Mouse (Mus musculus) kidney, embryonic 14.5 days (tissue): Measurements from ENCODE around the gene Aar2. TPM values are rescaled to one million over a fixed set of nuclear protein-coding genes. Genes with fewer than 3 reads are reported as not detected.

ENCODE experiments used
- ATAC-seq: fragments of 200-750 bp; cut with Nextera tagmentation; 2 replicates; pipeline ENCODE4 v1.8.0; 2017; ENCODE audit warnings: moderate number of reproducible peaks, mild to moderate bottlenecking, moderate TSS enrichment, moderate library complexity; ENCODE audit not compliant: low FRiP score, low TSS enrichment
- H3K27ac ChIP-seq: fragments of 300-500 bp; sonication (generic); 2 replicates; pipeline ENCODE4 v1.5.1; 2014; ENCODE audit warnings: low read depth, mild to moderate bottlenecking, low read length, moderate library complexity, mixed read lengths
- H3K27me3 ChIP-seq: fragments of 300-500 bp; sonication (generic); 2 replicates; pipeline ENCODE4 v1.6.1; 2014; ENCODE audit warnings: mild to moderate bottlenecking, low read length; ENCODE audit not compliant: control insufficient read depth, insufficient read depth
- H3K36me3 ChIP-seq: fragments of 300-500 bp; sonication (generic); 2 replicates; pipeline ENCODE4 v1.6.1; 2014; ENCODE audit warnings: low read length, mixed read lengths; ENCODE audit not compliant: control insufficient read depth, insufficient read depth
- H3K4me1 ChIP-seq: fragments of 300-500 bp; sonication (generic); 2 replicates; pipeline ENCODE4 v1.6.1; 2014; ENCODE audit warnings: low read length, mixed read lengths; ENCODE audit not compliant: control insufficient read depth, insufficient read depth
- H3K4me2 ChIP-seq: fragments of 300-500 bp; sonication (generic); replicated peaks from 2 replicates; pipeline ENCODE4 v1.6.1; 2014; ENCODE audit warnings: low read depth, mild to moderate bottlenecking, low read length
- H3K4me3 ChIP-seq: fragments of 300-500 bp; sonication (generic); 2 replicates; pipeline ENCODE4 v1.5.1; 2014; ENCODE audit warnings: mild to moderate bottlenecking, low read length
- H3K9ac ChIP-seq: fragments of 300-500 bp; sonication (generic); 2 replicates; pipeline ENCODE4 v1.6.1; 2014; ENCODE audit warnings: low read depth, mild to moderate bottlenecking, low read length, moderate library complexity
- H3K9me3 ChIP-seq: fragments of 300-500 bp; sonication (generic); 2 replicates; pipeline ENCODE4 v1.6.1; 2016; ENCODE audit warnings: low read length; ENCODE audit not compliant: control insufficient read depth
- WGBS: fragments of 180-500 bp; shearing (Covaris S2); extraction: QIAGEN DNeasy Blood & Tissue Kit; methylation state at CpG from one replicate; pipeline ENCODE4 v1.1.7; 2014; 5-methylcytosine and 5-hydroxymethylcytosine counted together
- polyA plus RNA-seq: library from polyadenylated mRNA; unstranded; fragments of >200 nt; fragmentation: Nextera tagmentation; extraction: Ambion mirVana; gene quantifications from 2 replicates; pipeline ENCODE4 v1.2.1, GENCODE M21; 2014

The Aar2 gene
- polyA plus RNA-seq, 1 experiment from 2014 or later = 45.2 TPM

DNA sequence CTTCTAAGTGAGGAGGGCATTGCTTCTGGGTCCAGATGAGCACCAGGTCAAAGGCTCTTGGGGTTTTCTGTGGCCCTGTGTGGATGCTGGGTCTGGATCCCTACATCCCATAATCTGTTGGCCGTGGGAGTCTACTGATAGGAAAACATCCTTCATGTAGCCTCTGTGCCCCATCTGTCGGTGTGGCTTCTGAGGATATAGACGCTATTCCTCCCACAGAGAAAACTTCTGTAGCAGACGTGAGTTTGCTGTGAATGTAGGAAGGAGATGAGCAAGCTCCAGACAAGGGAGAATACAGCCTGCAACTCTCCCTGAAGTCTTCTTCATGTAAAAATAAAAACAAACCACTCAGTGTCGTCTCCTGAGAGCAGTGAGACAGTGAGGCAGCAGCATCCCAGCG lies 29.1 kb upstream of the Aar2 start:
- Histone ChIP-seq H3K4me1 (no peaks in the 10 kb centered on the region), H3K36me3 (peaks cover 22% of the 10 kb centered on the region; the same call in 1 of the 2 replicates), H3K4me2 (no peak overlapping the region), H3K27ac (no peak overlapping the region), H3K9ac (no peak overlapping the region), H3K9me3 (no peaks in the 10 kb centered on the region), H3K4me3 (no peak overlapping the region), H3K27me3 (no peaks in the 10 kb centered on the region)
- 61% methylated on average over 6 of the region's 6 CpGs for WGBS
- no peak for ATAC-seq

DNA sequence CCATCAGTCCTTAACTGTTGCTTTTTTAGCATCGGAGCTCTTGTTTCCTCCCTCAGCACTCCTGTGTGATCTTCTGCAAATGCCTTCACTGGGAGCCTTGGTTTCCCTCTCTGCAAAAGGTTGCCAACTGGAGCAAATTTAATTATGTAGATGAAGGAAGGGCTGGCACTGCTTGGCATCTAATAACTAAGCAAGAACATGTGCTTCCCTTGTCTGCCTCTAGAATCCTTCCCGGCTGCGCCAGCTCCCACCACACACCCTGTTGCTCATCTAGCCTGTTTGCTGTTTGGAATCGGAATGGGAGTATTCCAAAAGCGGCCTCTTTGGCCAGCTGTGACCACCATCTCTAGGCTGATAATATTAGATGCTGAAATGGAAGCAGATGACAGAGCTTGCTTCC lies 27.8 kb upstream of the Aar2 start:
- Histone ChIP-seq H3K27me3 (no peaks in the 10 kb centered on the region), H3K27ac (no peak overlapping the region), H3K36me3 (peaks cover 12% of the 10 kb centered on the region; the same call in 1 of the 2 replicates), H3K9me3 (no peaks in the 10 kb centered on the region), H3K9ac (no peak overlapping the region), H3K4me3 (no peak overlapping the region), H3K4me1 (no peaks in the 10 kb centered on the region), H3K4me2 (no peak overlapping the region)
- WGBS = 90% methylated on average over 5 of the region's 5 CpGs
- no peak for ATAC-seq

DNA sequence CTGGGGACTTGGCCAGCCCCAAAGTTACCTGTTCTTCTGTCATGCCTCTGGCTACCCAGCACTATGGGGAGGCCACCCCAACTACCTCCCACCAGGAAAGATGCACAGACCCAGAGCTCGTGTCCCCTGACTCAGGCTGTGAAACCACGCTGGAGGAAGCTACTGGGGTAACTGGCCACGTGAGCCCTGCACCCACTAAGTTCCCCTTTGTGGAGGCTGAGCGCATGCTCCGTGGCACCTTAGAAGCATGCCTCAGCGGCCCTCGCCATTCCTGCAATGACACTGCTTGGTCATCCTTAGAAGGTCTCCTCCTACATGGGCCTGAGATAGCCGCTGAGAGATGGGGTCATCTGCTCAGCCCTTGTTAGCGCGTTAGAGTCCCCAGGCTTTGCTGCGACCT lies 24.4 kb upstream of the Aar2 start:
- Histone ChIP-seq H3K36me3 (peaks cover 12% of the 10 kb centered on the region; the same call in 1 of the 2 replicates), H3K27me3 (no peaks in the 10 kb centered on the region), H3K4me1 (no peaks in the 10 kb centered on the region), H3K4me2 (no peak overlapping the region), H3K9ac (no peak overlapping the region), H3K4me3 (no peak overlapping the region), H3K9me3 (no peaks in the 10 kb centered on the region), H3K27ac (no peak overlapping the region)
- WGBS = 87% methylated on average over 11 of the region's 11 CpGs
- ATAC-seq = no peak

- no peaks in the 10 kb centered on the region for H3K9me3 ChIP-seq
- no peaks in the 10 kb centered on the region for H3K4me1 ChIP-seq
- H3K27ac ChIP-seq = no peak overlapping the region
- WGBS = 28% methylated on average over 3 of the region's 3 CpGs
- ATAC-seq = no peak
- no peaks in the 10 kb centered on the region for H3K27me3 ChIP-seq
- no peak overlapping the region for H3K4me2 ChIP-seq
- H3K4me3 ChIP-seq = no peak overlapping the region
- H3K36me3 ChIP-seq = peaks cover 12% of the 10 kb centered on the region; the same call in 1 of the 2 replicates
- H3K9ac ChIP-seq = no peak overlapping the region
These were observed 23.3 kb upstream of the Aar2 start for GRCm38 (mm10) chr2:156524078-156524477.

- H3K27ac ChIP-seq = no peak overlapping the region
- H3K4me3 ChIP-seq = no peak overlapping the region
- WGBS = 56% methylated on average over 2 of the region's 2 CpGs
- no peaks in the 10 kb centered on the region for H3K9me3 ChIP-seq
- no peak for ATAC-seq
- no peak overlapping the region for H3K4me2 ChIP-seq
- H3K36me3 ChIP-seq = peaks cover 4% of the 10 kb centered on the region; the same call in 1 of the 2 replicates
- no peaks in the 10 kb centered on the region for H3K27me3 ChIP-seq
- no peaks in the 10 kb centered on the region for H3K4me1 ChIP-seq
- H3K9ac ChIP-seq = no peak overlapping the region
These were observed 17.7 kb upstream of the Aar2 start for GRCm38 (mm10) chr2:156529726-156530125.

DNA sequence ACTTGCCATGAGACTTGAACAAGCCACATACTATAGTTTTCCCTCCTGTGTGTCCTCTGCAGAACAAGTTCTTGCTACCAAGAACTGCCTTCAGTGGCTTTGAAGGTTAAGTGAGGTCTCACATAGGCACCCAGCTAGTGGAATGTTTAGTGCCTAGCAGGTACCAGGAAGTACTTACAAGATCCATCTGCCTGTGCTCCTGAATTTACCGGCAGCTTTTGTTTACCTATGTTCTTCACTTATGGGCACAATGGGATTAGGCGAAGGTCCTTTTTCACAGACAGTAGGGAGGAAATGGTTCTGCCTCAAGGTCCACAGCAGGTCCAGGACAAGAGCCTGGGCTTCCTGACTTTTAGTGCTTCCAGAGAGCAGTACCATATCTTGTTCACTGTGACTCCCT lies 14.2 kb upstream of the Aar2 start:
- no peaks in the 10 kb centered on the region for H3K36me3 ChIP-seq
- no peaks in the 10 kb centered on the region for H3K4me1 ChIP-seq
- no peak for ATAC-seq

GRCm38 (mm10) chr2:156538817-156539555 lies 8.4 kb upstream of the Aar2 start:
- Histone ChIP-seq H3K9ac (no peak overlapping the region), H3K27me3 (no peaks in the 10 kb centered on the region), H3K4me1 (no peaks in the 10 kb centered on the region), H3K4me3 (no peak overlapping the region), H3K9me3 (no peaks in the 10 kb centered on the region), H3K27ac (no peak overlapping the region), H3K36me3 (no peaks in the 10 kb centered on the region; the same call in 1 of the 2 replicates), H3K4me2 (no peak overlapping the region)
- WGBS = 87% methylated on average over 7 of the region's 7 CpGs
- no peak for ATAC-seq

More for the DNA sequence above, 14.2 kb upstream of the Aar2 start:
- no peak overlapping the region for H3K4me3 ChIP-seq
- no peak overlapping the region for H3K27ac ChIP-seq
- no peak overlapping the region for H3K4me2 ChIP-seq
- 73% methylated on average over 2 of the region's 2 CpGs for WGBS
- H3K9ac ChIP-seq = no peak overlapping the region
- H3K27me3 ChIP-seq = no peaks in the 10 kb centered on the region
- H3K9me3 ChIP-seq = no peaks in the 10 kb centered on the region

- no peak for ATAC-seq
- no peaks in the 10 kb centered on the region for H3K4me1 ChIP-seq
- WGBS = 80% methylated on average over 7 of the region's 7 CpGs
These were observed 6.4 kb upstream of the Aar2 start for GRCm38 (mm10) chr2:156540991-156541390.

DNA sequence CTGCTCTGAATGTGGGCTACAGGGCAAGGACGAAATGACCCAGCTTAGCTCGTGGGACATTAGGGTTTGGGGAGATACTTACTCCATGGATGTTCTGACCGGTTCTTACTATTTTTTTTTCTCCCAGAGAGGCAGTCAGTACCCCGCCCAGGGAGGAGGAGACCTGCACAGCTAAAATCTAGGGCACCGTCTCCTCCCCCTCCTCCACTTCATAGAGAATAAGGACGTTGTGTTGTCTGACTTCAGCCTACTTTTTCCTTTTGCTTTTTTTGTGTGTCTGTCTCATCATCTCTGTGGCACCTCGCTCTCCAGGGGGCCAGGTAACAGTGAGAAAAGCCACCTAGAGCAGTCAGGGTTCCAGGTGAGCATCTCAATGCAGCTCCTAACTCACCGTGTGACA lies 5.0 kb upstream of the Aar2 start:
- no peak overlapping the region for H3K4me3 ChIP-seq
- no peaks in the 10 kb centered on the region for H3K27me3 ChIP-seq
- no peaks in the 10 kb centered on the region for H3K4me1 ChIP-seq
- H3K9me3 ChIP-seq = no peaks in the 10 kb centered on the region
- H3K36me3 ChIP-seq = no peaks in the 10 kb centered on the region; the same call in 1 of the 2 replicates
- WGBS = 78% methylated on average over 8 of the region's 8 CpGs
- ATAC-seq = no peak
- H3K4me2 ChIP-seq = no peak overlapping the region
- H3K9ac ChIP-seq = no peak overlapping the region
- H3K27ac ChIP-seq = no peak overlapping the region

More at GRCm38 (mm10) chr2:156540991-156541390, 6.4 kb upstream of the Aar2 start:
- H3K9me3 ChIP-seq = no peaks in the 10 kb centered on the region
- no peak overlapping the region for H3K27ac ChIP-seq
- no peak overlapping the region for H3K9ac ChIP-seq
- no peak overlapping the region for H3K4me3 ChIP-seq
- no peaks in the 10 kb centered on the region; the same call in 1 of the 2 replicates for H3K36me3 ChIP-seq
- H3K4me2 ChIP-seq = no peak overlapping the region
- H3K27me3 ChIP-seq = no peaks in the 10 kb centered on the region
